Mouse (Mus musculus): ENCODE measurements around the gene Tenm2.

Gene Tenm2

GRCm38 (mm10) chr11:36106639-36107038 lies 1129.1 kb downstream of the Tenm2 start:
- no peak for ATAC-seq (ENCODE audit: insufficient number of reproducible peaks, low FRiP score, low TSS enrichment)

DNA sequence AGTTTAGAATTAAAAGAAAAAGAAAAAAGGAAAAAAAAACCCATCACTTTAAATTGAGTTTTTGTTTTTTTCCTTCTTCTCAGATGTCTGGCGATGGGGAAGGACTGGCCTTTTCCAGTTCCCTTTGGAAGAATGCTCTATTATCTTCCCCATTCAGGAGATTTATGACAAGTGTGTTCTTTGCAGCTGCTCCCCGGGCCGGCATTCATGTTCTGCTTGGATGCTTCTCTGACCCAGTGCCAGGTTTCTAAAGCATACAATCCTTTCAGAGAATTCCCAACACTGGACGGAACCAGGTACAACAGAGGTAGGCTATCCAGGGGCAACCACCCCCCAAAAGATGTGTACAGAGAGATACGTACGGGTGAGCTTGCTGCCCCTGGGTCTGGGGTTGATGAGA lies 1132.2 kb downstream of the Tenm2 start:
- ATAC-seq (ENCODE audit: insufficient number of reproducible peaks, low FRiP score, low TSS enrichment), result no peak

- peak; percentile 29; the same call in 1 of the 2 replicates for ATAC-seq (ENCODE audit: insufficient number of reproducible peaks, low FRiP score, low TSS enrichment)
These were observed 1139.5 kb downstream of the Tenm2 start for GRCm38 (mm10) chr11:36096219-36096618.

DNA sequence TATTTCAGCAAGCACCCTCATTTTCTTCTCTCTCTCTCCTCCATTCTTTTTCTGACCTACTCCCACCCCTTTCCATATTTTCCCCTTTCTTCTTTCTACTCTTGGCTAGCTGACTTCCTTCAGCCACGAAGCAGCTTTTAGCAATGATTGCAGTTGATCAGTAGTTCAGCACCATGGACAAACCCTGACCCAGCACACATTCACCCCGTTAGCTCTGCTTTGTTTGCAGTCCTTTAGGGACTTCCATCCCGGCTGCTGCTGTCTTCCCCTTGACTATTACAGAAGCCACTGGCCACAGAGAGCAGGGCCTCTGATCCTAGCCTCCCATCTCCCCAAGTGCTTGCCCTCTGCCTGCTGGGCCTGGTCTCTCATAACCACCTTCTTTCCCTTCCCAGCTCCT lies 1145.6 kb downstream of the Tenm2 start:
- ATAC-seq (ENCODE audit: insufficient number of reproducible peaks, low FRiP score, low TSS enrichment), result no peak

DNA sequence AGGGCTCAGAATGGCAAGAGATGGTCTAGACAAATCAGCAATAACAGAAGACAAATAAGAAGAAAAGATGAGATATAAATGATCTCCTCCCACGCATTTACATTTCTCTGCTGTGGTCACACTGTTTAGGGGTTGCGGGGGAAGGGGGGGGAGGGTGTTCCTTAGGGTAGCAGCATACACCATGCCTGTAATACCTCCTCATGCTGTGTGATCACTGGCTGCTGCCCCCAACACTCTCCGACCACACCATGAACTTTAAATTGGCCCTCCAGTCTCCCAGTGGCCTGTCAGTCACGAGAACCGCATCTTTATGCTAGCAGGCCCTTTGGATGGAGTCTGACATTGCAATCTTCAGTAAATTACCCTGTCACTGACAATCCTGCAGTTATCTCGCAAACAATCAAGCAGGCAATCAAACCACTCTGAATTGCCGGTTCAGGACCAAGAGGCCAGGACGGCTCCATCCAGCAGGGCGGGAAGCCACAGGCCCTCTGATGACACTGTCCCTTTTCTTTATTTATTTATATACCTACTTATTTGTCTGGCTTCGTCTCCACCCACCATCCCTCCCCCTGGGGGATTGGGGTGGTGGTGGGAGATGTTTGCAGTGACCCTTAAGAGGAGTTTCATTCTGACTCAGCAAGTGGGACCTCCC lies 1154.2 kb downstream of the Tenm2 start:
- no peak for ATAC-seq (ENCODE audit: insufficient number of reproducible peaks, low FRiP score, low TSS enrichment)

DNA sequence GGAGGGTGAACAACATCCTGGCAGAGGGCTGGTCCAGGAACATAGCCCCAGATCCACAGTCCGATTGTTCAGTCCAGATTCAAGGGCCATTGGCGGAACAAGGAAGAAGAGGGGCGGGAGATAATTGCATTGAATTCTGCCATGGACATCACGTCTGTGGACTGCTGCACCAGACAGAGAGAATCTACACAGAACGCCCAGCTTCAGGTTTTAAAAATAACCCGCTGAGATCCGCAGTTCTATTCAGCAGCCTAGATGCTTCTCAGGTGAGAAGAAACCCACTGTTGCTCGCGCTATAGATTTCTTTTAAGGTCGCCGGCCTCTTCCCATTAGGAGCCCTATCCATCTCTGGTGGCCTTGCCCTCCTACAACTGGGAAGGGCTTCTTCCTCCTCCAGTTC lies 1155.0 kb downstream of the Tenm2 start:
- no peak for ATAC-seq (ENCODE audit: insufficient number of reproducible peaks, low FRiP score, low TSS enrichment)

GRCm38 (mm10) chr11:36078391-36078790 lies 1157.4 kb downstream of the Tenm2 start:
- ATAC-seq (ENCODE audit: insufficient number of reproducible peaks, low FRiP score, low TSS enrichment), result no peak

GRCm38 (mm10) chr11:36074015-36074567 lies 1161.7 kb downstream of the Tenm2 start:
- peak; percentile 63 for ATAC-seq (ENCODE audit: insufficient number of reproducible peaks, low FRiP score, low TSS enrichment)

GRCm38 (mm10) chr11:36073074-36073818 lies 1162.5 kb downstream of the Tenm2 start:
- peak; percentile 81 for ATAC-seq (ENCODE audit: insufficient number of reproducible peaks, low FRiP score, low TSS enrichment)

DNA sequence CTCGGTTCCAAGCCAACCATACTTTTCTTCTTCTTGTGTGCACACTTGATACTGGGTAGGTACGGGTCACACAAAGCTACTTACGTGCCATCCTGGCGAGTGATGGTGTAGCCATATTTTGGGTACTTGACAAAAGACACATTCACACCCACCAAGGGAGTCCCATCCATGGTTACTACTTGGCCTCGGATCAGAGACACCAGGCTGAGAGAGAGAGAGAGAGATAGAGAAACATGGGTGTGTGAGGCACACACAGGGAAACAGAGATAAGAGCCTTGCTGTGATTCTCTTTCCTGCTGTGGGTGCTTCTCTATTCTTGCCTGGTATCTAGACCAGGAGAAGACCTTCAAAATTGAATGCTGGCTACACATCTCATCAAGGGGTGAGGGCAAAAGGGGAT lies 1163.1 kb downstream of the Tenm2 start:
- ATAC-seq (ENCODE audit: insufficient number of reproducible peaks, low FRiP score, low TSS enrichment), result no peak; the same call in 1 of the 2 replicates

GRCm38 (mm10) chr11:36072038-36072437 lies 1163.7 kb downstream of the Tenm2 start:
- no peak for ATAC-seq (ENCODE audit: insufficient number of reproducible peaks, low FRiP score, low TSS enrichment)

DNA sequence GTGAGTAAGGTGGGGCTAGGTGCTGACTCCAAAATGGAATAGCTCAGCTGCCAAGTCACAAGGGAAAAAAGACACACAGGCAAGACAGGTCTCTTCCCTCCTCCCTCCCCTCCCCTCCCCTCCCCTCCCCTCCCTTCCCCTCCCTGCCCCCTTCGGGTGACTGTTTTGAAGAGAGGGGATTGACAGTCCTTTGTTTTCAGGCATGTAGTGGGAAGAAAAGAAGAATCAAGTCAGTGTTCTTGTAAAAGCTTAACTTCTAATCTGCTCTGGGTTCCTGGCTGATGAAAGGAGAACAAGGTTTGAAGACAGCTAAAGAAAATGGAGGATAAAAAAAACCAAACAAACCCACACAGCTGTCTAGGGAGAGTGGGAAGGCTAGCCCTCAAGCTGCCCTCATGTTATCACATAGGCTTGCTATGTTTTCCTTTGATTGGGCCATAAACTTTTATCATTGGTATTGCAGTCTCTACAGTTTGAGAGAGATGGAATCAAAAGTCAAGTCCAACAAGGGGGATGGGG lies 1176.4 kb downstream of the Tenm2 start:
- no peak for ATAC-seq (ENCODE audit: insufficient number of reproducible peaks, low FRiP score, low TSS enrichment)

- no peak for ATAC-seq (ENCODE audit: insufficient number of reproducible peaks, low FRiP score, low TSS enrichment)
These were observed 1179.2 kb downstream of the Tenm2 start for GRCm38 (mm10) chr11:36056525-36056924.

DNA sequence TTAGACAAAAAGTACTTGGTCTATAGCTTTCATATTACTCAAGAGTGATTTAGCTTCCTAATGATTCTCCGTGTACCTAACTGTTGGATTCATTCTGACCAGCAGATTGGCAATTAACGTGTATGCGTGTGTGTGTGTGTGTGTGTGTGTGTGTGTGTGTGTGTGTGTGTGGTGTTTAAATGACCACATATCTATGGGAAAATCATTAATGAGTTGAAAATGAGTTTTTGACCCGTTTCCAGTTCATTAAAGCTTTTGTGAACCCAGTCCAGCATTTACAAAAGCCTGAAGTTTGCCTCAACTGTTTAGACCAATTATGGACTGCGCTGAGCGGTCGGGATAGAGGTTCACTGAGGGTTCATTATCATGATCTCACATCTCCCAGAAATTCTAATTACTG lies 1181.4 kb downstream of the Tenm2 start:
- no peak for ATAC-seq (ENCODE audit: insufficient number of reproducible peaks, low FRiP score, low TSS enrichment)

DNA sequence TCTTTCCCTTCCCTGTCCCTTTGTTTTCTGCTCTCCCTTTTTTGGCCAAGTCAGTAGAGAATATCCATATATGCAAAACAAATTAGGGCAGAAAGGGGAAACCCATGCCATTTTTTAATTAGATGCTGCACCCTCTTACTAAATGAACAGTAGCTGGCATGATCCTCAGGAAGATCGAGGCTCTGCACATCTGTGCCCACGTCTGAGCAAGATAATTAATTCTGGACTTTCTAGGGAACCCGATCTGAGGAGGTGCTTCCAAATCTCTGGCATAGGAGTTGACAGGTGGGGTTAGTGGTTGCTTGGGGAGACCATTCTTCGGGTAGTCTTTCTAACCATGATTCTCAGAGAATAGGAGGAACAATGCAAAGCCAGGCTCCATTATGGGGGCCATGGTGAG lies 1182.3 kb downstream of the Tenm2 start:
- no peak for ATAC-seq (ENCODE audit: insufficient number of reproducible peaks, low FRiP score, low TSS enrichment)

- no peak for ATAC-seq (ENCODE audit: insufficient number of reproducible peaks, low FRiP score, low TSS enrichment)
These were observed 1183.2 kb downstream of the Tenm2 start for GRCm38 (mm10) chr11:36052598-36052997.

DNA sequence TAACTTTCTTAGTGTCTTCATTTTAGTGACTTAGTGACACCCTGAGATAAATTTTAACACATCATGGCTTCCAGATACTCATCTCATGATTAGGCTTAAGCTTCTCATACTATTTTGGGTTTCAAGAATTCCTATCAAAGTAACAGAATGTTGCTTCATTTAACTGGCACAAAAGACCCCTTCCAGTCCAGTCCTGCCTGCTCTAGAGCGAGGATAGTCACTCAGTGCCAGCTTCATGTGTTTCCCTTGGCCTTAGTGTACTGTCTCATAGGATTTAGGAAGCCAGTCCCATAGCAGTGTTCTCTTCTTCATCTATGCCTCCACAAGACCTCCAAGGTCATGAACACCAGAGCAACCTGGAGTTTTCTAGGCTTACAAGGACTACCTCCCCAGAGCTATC lies 1183.7 kb downstream of the Tenm2 start:
- ATAC-seq (ENCODE audit: insufficient number of reproducible peaks, low FRiP score, low TSS enrichment), result no peak

DNA sequence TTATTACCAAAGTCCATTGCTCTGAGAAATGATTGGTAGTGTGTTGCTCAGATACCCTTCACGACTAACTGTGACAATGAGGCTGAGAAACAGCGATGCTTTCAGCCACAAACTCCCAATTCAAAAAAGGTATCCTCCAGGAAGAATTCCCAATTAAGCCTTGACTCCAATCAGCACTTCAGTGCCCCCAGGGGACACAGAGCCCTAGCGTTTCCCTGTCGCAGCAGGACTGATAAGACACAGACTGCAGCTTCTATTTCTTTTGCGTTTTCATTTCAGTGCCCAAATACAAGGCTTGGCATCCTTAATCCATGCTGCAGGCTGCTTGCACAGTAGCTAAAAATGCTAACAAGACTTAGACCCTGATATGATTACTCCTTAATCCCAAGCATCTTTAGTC lies 1186.2 kb downstream of the Tenm2 start:
- ATAC-seq (ENCODE audit: insufficient number of reproducible peaks, low FRiP score, low TSS enrichment), result no peak

- ATAC-seq (ENCODE audit: insufficient number of reproducible peaks, low FRiP score, low TSS enrichment), result peak; percentile 77
These were observed 1190.0 kb downstream of the Tenm2 start for GRCm38 (mm10) chr11:36045681-36046276.

GRCm38 (mm10) chr11:36041411-36041810 lies 1194.4 kb downstream of the Tenm2 start:
- no peak for ATAC-seq (ENCODE audit: insufficient number of reproducible peaks, low FRiP score, low TSS enrichment)
